Mouse (Mus musculus) kidney, adult 2 months (tissue): ENCODE measurements around the gene Rps10.

Source experiments
- CTCF ChIP-seq: fragments of 200-500 bp; conservative IDR thresholded peaks from 2 replicates; pipeline ENCODE4 v1.5.1; 2011; ENCODE audit warnings: low read depth, mild to moderate bottlenecking, control low read depth, low read length, moderate library complexity, mixed read lengths; ENCODE audit not compliant: insufficient read depth, insufficient read length
- POLR2A ChIP-seq: fragments of 200-500 bp; IDR thresholded peaks from one replicate; pipeline ENCODE4 v1.6.1; 2011; ENCODE audit warnings: low read depth, low read length, control low read depth

GRCm38 (mm10) chr17:27676270-27676669 lies 39.8 kb upstream of the Rps10 start:
- no peak for TF ChIP-seq CTCF
- no peak for TF ChIP-seq POLR2A
